Mouse (Mus musculus): ENCODE measurements around the gene Eif4a3.

DNA sequence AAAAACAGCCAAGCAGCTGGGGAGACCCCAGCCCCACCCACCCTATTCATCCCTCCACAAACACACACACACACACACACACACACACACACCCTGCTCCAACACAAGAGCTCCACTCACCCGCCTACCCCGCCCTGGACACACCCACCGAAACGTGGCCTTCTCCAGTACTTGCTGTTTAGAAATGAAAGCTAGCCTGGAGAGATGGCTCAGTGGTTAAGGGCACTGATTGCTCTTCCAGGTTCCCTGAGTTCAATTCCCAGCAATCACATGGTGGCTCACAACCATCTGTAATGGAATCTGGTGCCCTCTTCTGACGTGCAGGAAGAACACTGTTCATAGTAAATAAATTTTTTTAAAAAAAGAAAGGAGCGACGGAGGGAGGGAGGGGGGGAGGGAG is 34.1 kb downstream of the Eif4a3 start:
- TF ChIP-seq CTCF (IDR thresholded peaks at IDR 0.05; ENCODE audit: control insufficient read depth, insufficient read depth, insufficient read length): no peak
- TF ChIP-seq FOSL1 (IDR thresholded peaks at IDR 0.05; ENCODE audit: insufficient read depth, low read length, poor library complexity, severe bottlenecking): no peak
- TF ChIP-seq CEBPB (IDR thresholded peaks at IDR 0.05; ENCODE audit: low read depth): no peak
- no peak for TF ChIP-seq MAX (IDR thresholded peaks at IDR 0.05)
- TF ChIP-seq MYOD1 (IDR thresholded peaks at IDR 0.05; ENCODE audit: control insufficient read depth, insufficient read length, low read depth): no peak
- TF ChIP-seq USF1 (IDR thresholded peaks at IDR 0.05; ENCODE audit: low read depth): no peak
